In the genomic region with DNA sequence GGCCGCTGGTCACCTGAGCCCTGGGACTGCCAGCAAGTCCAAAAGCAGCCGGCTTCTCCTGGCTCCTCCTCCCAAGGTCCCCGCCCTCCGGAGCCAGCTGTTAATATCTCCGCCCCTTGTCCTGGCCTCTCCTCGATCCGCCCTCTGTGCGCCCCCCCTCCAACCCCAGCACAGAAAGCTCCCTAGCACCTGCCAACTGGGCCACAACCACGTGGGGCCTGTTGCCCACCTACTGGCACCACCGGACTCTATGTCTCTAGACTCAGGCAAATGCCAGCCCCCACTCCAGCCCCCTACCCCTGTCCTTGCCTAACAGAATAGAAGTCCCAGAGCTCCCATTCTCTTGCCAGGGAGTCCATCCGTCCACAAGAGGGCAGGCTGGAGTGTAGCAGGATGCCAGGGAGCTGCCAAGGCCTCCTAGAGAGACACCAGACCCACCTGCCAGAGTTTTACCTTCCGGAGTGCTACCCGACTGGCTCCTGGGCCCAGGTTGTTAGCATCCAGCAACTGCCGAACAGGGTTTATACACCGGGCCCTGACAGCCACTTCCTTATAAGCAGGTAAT, we compare ENCODE assay signal across 8 mouse cellular contexts. TPM values are rescaled to one million over a fixed set of nuclear protein-coding genes. Genes with fewer than 3 reads are reported as not detected.
DNase-seq lines count a peak whose midpoint lies in the region; ATAC-seq and TF ChIP-seq lines count a peak whose summit lies in the region.

No protein-coding gene starts in this region.

- no peaks in the 10 kb centered on the region for H3K9me3 ChIP-seq in embryonic facial prominence, embryonic 14.5 days (ENCODE audit: control insufficient read depth, low read length)
- no peaks in the 10 kb centered on the region for H3K9me3 ChIP-seq in heart, embryonic 10.5 days
- no peaks in the 10 kb centered on the region for H3K9me3 ChIP-seq in kidney, embryonic 15.5 days (replicated peaks)
- H3K9me3 ChIP-seq in limb, embryonic 14.5 days (ENCODE audit: control insufficient read depth, low read length), result no peaks in the 10 kb centered on the region
- no peaks in the 10 kb centered on the region for H3K9me3 ChIP-seq in stomach, postnatal 0 days (ENCODE audit: control insufficient read depth, low read length)

- no peak overlapping the region for H3ac ChIP-seq in myocyte (ENCODE audit: control insufficient read depth, insufficient read length)

- H3K4me2 ChIP-seq in embryonic facial prominence, embryonic 14.5 days (ENCODE audit: low read depth, low read length), result peak overlapping the region; percentile 48
- H3K4me2 ChIP-seq in kidney, embryonic 15.5 days, result peak overlapping the region; percentile 57
- peak overlapping the region; percentile 50 for H3K4me2 ChIP-seq in limb, embryonic 14.5 days (replicated peaks; ENCODE audit: low read depth, low read length, severe bottlenecking)
- H3K4me2 ChIP-seq in myocyte (ENCODE audit: low read depth), result peak overlapping the region; percentile 83
- H3K4me2 ChIP-seq in stomach, postnatal 0 days (replicated peaks; ENCODE audit: low read depth), result peak overlapping the region; percentile 49

- H3K9ac ChIP-seq in embryonic facial prominence, embryonic 14.5 days (ENCODE audit: low read depth, low read length), result peak overlapping the region; percentile 32; the same call in 1 of the 2 replicates
- H3K9ac ChIP-seq in kidney, embryonic 15.5 days, result 0 out of 2 replicates have a peak overlapping the region, but pooled peaks have one; percentile 22
- peak overlapping the region; percentile 39 for H3K9ac ChIP-seq in limb, embryonic 14.5 days (ENCODE audit: low read depth, low read length, severe bottlenecking)
- H3K9ac ChIP-seq in stomach, postnatal 0 days (ENCODE audit: low read length), result peak overlapping the region; percentile 47

- 4% methylated on average over 13 of the region's 15 CpGs for WGBS in embryonic facial prominence, embryonic 14.5 days
- 6% methylated on average over 15 of the region's 15 CpGs for WGBS in heart, embryonic 10.5 days
- 9% methylated on average over 15 of the region's 15 CpGs for WGBS in kidney, embryonic 15.5 days
- 10% methylated on average over 14 of the region's 15 CpGs for WGBS in limb, embryonic 14.5 days
- WGBS in stomach, postnatal 0 days, result 5% methylated on average over 15 of the region's 15 CpGs

- no peaks in the 10 kb centered on the region for H3K79me2 ChIP-seq in myocyte (ENCODE audit: control insufficient read depth, insufficient read depth)

- ATAC-seq in embryonic facial prominence, embryonic 14.5 days (ENCODE audit: low read depth), result peak; percentile 88
- peak; percentile 88 for ATAC-seq in kidney, embryonic 15.5 days (replicated peaks; ENCODE audit: low FRiP score)
- peak; percentile 88 for ATAC-seq in limb, embryonic 14.5 days (ENCODE audit: low FRiP score, low read depth)
- ATAC-seq in stomach, postnatal 0 days (ENCODE audit: low FRiP score, low TSS enrichment), result peak; percentile 85

- peaks cover 11% of the 10 kb centered on the region for H3K4me1 ChIP-seq in embryonic facial prominence, embryonic 14.5 days (ENCODE audit: control insufficient read depth, insufficient read depth, low read length)
- H3K4me1 ChIP-seq in heart, embryonic 10.5 days, result peaks cover 33% of the 10 kb centered on the region
- H3K4me1 ChIP-seq in kidney, embryonic 15.5 days, result peaks cover 29% of the 10 kb centered on the region
- peaks cover 24% of the 10 kb centered on the region for H3K4me1 ChIP-seq in limb, embryonic 14.5 days (ENCODE audit: control insufficient read depth, insufficient read depth, low read length)
- H3K4me1 ChIP-seq in stomach, postnatal 0 days (replicated peaks; ENCODE audit: control insufficient read depth, insufficient read depth), result 0 out of 2 replicates have a peak, but pooled peaks cover 7% of the 10 kb centered on the region

- TF ChIP-seq POLR2A in limb, embryonic 14.5 days (IDR thresholded peaks at IDR 0.05; ENCODE audit: borderline replicate concordance, extremely low read depth, insufficient read depth, insufficient read length), result no peak
- peak; percentile 32 for TF ChIP-seq POLR2A in myocyte (IDR thresholded peaks at IDR 0.05; ENCODE audit: insufficient read length, low read depth)

- DNase-seq in A20 (ENCODE audit: low read depth, low spot score), result peak; percentile 12
- DNase-seq in adrenal gland, postnatal 4 days (ENCODE audit: low spot score in 2 of 2), result peak; percentile 62 to 66
- DNase-seq in embryonic facial prominence, embryonic 14.5 days (ENCODE audit: low spot score), result peak; percentile 86
- DNase-seq in heart, embryonic 10.5 days (ENCODE audit: low spot score), result peak; percentile 94
- peak; percentile 85 for DNase-seq in limb, embryonic 14.5 days (ENCODE audit: low spot score)
- peak; percentile 87 for DNase-seq in stomach, postnatal 0 days (ENCODE audit: low spot score)

- H3K27me3 ChIP-seq in embryonic facial prominence, embryonic 14.5 days (replicated peaks; ENCODE audit: control insufficient read depth, insufficient read depth, low read length), result no peaks in the 10 kb centered on the region
- H3K27me3 ChIP-seq in heart, embryonic 10.5 days (ENCODE audit: insufficient read depth, poor library complexity, severe bottlenecking), result peaks cover 13% of the 10 kb centered on the region; the same call in 1 of the 2 replicates
- peaks cover 12% of the 10 kb centered on the region for H3K27me3 ChIP-seq in kidney, embryonic 15.5 days
- no peaks in the 10 kb centered on the region for H3K27me3 ChIP-seq in limb, embryonic 14.5 days (ENCODE audit: control insufficient read depth, insufficient read depth, low read length)
- no peaks in the 10 kb centered on the region for H3K27me3 ChIP-seq in myocyte (ENCODE audit: control insufficient read depth, insufficient read depth, insufficient read length)
- no peaks in the 10 kb centered on the region for H3K27me3 ChIP-seq in stomach, postnatal 0 days (ENCODE audit: control insufficient read depth, insufficient read depth, low read length)

- TF ChIP-seq EP300 in stomach, postnatal 0 days (optimal IDR thresholded peaks at IDR 0.05), result no peak

- H3K36me3 ChIP-seq in embryonic facial prominence, embryonic 14.5 days (ENCODE audit: control insufficient read depth, insufficient read depth, low read length), result no peaks in the 10 kb centered on the region
- H3K36me3 ChIP-seq in heart, embryonic 10.5 days, result no peaks in the 10 kb centered on the region
- no peaks in the 10 kb centered on the region for H3K36me3 ChIP-seq in kidney, embryonic 15.5 days
- H3K36me3 ChIP-seq in limb, embryonic 14.5 days (ENCODE audit: control insufficient read depth, insufficient read depth, low read length), result no peaks in the 10 kb centered on the region
- H3K36me3 ChIP-seq in myocyte (ENCODE audit: control insufficient read depth, insufficient read depth), result no peaks in the 10 kb centered on the region
- no peaks in the 10 kb centered on the region for H3K36me3 ChIP-seq in stomach, postnatal 0 days (ENCODE audit: control insufficient read depth, insufficient read depth, low read length)

- H3K4me3 ChIP-seq in embryonic facial prominence, embryonic 14.5 days (ENCODE audit: low read depth, low read length), result peak overlapping the region; percentile 21
- peak overlapping the region; percentile 57 for H3K4me3 ChIP-seq in heart, embryonic 10.5 days
- H3K4me3 ChIP-seq in kidney, embryonic 15.5 days (replicated peaks), result peak overlapping the region; percentile 30
- peak overlapping the region; percentile 27 for H3K4me3 ChIP-seq in limb, embryonic 14.5 days (replicated peaks; ENCODE audit: low read length)
- peak overlapping the region; percentile 12 for H3K4me3 ChIP-seq in myocyte
- H3K4me3 ChIP-seq in stomach, postnatal 0 days (ENCODE audit: low read depth, low read length), result peak overlapping the region; percentile 28

- H3K27ac ChIP-seq in embryonic facial prominence, embryonic 14.5 days (replicated peaks; ENCODE audit: low read depth, low read length), result peak overlapping the region; percentile 61
- peak overlapping the region; percentile 69 for H3K27ac ChIP-seq in heart, embryonic 10.5 days
- H3K27ac ChIP-seq in kidney, embryonic 15.5 days, result no peak overlapping the region
- H3K27ac ChIP-seq in limb, embryonic 14.5 days (replicated peaks; ENCODE audit: low read depth, low read length), result no peak overlapping the region
- H3K27ac ChIP-seq in stomach, postnatal 0 days (replicated peaks), result peak overlapping the region; percentile 70

- peak; percentile 86 for TF ChIP-seq CTCF in stomach, postnatal 0 days (IDR thresholded peaks at IDR 0.05; ENCODE audit: low read depth)

TF ChIP-seq in myocyte, 11 proteins besides CTCF, POLR2A, EP300 and RAD21:
- TF ChIP-seq TCF12 (IDR thresholded peaks at IDR 0.05; ENCODE audit: insufficient read depth, poor library complexity, severe bottlenecking), result no peak
- TF ChIP-seq MYOG (IDR thresholded peaks at IDR 0.05; ENCODE audit: control insufficient read depth in 1 of 3, insufficient read depth in 1 of 3, insufficient read length in 2 of 3, low read depth in 2 of 3), result peak in 2 of 3 experiments; percentile 33 to 55
- no peak for TF ChIP-seq MAX (IDR thresholded peaks at IDR 0.05; ENCODE audit: low read depth)
- TF ChIP-seq CEBPB (IDR thresholded peaks at IDR 0.05; ENCODE audit: insufficient read depth, poor library complexity, severe bottlenecking), result no peak
- TF ChIP-seq MYOD1 (IDR thresholded peaks at IDR 0.05; ENCODE audit: control insufficient read depth in 1 of 3, insufficient read length in 2 of 3, low read depth in 2 of 3), result peak in 1 of 3 experiments; percentile 59
- no peak for TF ChIP-seq TCF3 (IDR thresholded peaks at IDR 0.05; ENCODE audit: insufficient read length, low read depth)
- TF ChIP-seq E2F4 (IDR thresholded peaks at IDR 0.05; ENCODE audit: insufficient read depth), result no peak
- TF ChIP-seq REST (IDR thresholded peaks at IDR 0.05; ENCODE audit: insufficient read depth, insufficient read length), result no peak
- TF ChIP-seq SRF (IDR thresholded peaks at IDR 0.05; ENCODE audit: control insufficient read depth, insufficient read length, low read depth), result no peak

RNA-seq across cellular contexts. Expression of gene Acot11, which starts 4.9 kb away (rescaled TPM):
- total RNA-seq in adrenal gland, postnatal 4 days (2021), result 1 to 10 TPM; 6.1 to 7.4 TPM
- 4.1 and 4.2 TPM in 2 replicates for polyA plus RNA-seq in embryonic facial prominence, embryonic 14.5 days (2014; fragmentation: Nextera tagmentation; extraction: Ambion mirVana)
- polyA plus RNA-seq in heart, embryonic 10.5 days (2016; fragmentation: Nextera tagmentation; extraction: Ambion mirVana), result 3.5 and 5.6 TPM in 2 replicates
- polyA plus RNA-seq in kidney, embryonic 15.5 days (2015; fragmentation: Nextera tagmentation; extraction: Ambion mirVana), result 2.7 and 3.7 TPM in 2 replicates
- 6.1 and 6.7 TPM in 2 replicates for polyA plus RNA-seq in limb, embryonic 14.5 days (2012; rRNA removed)
- 3.7 and 4.3 TPM in 2 replicates for polyA plus RNA-seq in limb, embryonic 14.5 days (2014; fragmentation: Nextera tagmentation; extraction: Ambion mirVana)
- 1.9 TPM for polyA plus RNA-seq in myocyte (2012; fragmentation: generic; extraction: Trizol)
- 2.8 and 3.1 TPM in 2 replicates for polyA plus RNA-seq in stomach, postnatal 0 days (2015; fragmentation: Nextera tagmentation; extraction: Ambion mirVana)

Comparison
In these comparisons a context has a peak if more than half of its experiments do, and no peak if none do; other contexts are left out.
1. DNase-seq: peak in every context shown above with its lines; median percentile 94 in heart, embryonic 10.5 days; 87 in stomach, postnatal 0 days; 86 in embryonic facial prominence, embryonic 14.5 days; 85 in limb, embryonic 14.5 days; 64 in adrenal gland, postnatal 4 days; 12 in A20.
2. H3K27ac ChIP-seq: peak in embryonic facial prominence, embryonic 14.5 days (single experiment), heart, embryonic 10.5 days (single experiment) and stomach, postnatal 0 days (single experiment); none in kidney, embryonic 15.5 days (single experiment) and limb, embryonic 14.5 days (single experiment).
3. Peak in every context shown above with its lines, with median percentiles within 50 percentile points of each other: ATAC-seq, H3K4me2 ChIP-seq, H3K4me3 ChIP-seq and H3K9ac ChIP-seq.